Mouse (Mus musculus) ovary, adult 18-20 months (tissue): ENCODE measurements around the gene Gm49369.
"Not testable (repeated sequence)": the region's sequence is repeated elsewhere in the genome, so short reads cannot be mapped to it uniquely, and the experiment has no call there.

ENCODE experiments used
- DNase-seq: peaks from one replicate; pipeline ENCODE4 v3.0.0; 2022; ENCODE audit warnings: low spot score, mixed read lengths

Gm49369 gene

DNA sequence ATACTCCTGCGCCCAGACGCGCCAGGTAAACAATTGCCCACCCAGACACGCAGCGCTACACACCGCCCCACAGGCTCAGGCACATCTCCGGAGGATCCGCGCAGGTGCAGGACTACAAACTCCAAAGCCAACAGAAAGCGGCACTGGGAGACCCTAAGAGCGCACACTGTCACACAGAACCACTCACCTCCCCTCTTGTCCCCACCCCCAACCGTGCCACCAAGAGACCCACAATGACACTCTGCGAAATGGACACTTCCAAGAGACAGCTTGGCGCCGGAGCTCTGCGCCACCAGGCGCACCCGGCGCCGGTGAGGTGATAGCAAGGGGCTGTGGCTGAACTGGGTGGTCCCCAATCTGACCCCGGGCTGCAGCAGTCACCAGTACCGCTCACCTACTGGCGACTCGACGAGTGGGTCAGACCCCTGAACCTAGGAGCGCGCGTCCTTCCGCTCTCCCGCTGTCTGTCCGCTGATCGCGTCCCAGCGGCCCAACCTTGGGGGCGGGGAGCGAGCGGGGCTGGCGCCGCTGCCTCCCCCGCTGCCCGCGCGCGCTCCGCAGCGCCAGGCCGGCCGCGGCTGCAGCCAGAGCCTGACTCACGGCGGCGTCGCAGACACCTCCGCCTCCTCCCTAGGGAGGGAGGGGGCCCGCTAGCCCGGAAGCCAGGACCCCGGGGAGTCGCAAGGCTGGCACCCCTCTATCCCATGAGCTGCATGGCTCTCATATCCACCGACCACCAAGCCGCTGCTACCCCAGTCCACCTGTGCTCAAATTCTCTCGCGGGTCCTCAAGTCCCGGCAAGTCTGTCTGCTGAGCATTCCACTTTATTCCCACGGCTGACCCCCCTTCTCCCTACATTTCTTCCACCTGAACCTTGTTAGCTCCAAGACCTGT, 10.5 kb downstream of the Gm49369 start:
- DNase-seq, result no peak

DNA sequence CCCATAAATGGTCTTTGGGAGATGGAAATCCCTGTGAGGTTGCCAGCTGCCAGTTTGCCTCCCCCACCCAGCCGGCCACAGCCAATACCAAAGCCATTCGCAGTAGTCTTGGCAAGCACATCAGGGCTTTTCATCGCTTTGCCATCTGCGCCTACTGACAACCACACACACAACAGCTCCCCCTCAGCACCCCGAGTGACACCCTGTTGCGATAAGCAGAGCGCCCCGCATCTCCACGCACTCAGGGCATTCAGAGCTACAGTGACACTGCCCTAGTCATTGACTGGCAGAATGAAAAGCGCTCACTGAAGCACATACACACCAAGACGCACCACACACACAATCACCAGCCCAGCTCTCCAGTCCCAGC, 11.1 kb downstream of the Gm49369 start:
- DNase-seq, result no peak

DNA sequence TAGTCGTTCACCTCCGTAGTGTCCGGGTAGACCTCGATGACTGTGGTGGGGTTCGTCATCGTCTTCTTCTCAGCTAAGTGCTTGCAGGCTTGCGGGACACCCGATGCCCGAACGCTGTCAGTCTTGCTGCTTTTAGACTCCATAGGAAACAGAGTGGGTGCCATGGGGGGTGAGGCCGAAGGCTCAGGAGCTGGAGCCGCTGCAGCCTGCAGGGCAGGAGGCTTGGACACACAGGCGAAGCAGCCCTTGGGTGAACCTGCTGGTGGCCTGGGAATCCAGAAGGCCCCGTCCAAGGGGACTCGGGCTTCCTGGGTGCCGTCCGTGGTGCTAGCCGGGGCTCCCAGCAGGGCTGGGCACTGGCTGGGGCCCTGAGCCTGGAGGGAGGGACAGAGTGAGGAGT, 11.5 kb downstream of the Gm49369 start:
- DNase-seq, result no peak

- DNase-seq, result no peak
Measured at GRCm38 (mm10) chr7:142369820-142370219, 12.6 kb downstream of the Gm49369 start.

DNA sequence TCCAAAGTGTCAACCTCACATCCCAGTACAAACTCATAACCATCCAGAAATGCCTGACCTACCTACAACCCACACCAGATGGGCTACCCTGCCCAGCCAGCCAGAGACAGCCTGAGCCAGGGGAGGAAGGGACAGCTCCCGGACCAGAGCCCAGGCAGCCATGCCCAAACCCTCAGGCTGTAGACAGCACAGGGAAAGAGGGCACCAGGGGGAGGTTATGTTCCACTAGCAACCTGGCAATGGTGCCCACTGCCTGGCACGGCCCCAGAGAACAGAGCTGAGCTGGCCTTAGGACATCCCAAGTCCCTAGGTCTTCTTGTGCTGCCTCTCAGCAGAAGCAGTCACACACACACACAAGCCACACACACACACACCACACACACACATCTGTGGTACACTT, 13.6 kb downstream of the Gm49369 start:
- no peak for DNase-seq

GRCm38 (mm10) chr7:142363107-142363506, 19.4 kb downstream of the Gm49369 start:
- no peak for DNase-seq

- no peak for DNase-seq
Measured at GRCm38 (mm10) chr7:142360743-142361142, 21.7 kb downstream of the Gm49369 start.

DNA sequence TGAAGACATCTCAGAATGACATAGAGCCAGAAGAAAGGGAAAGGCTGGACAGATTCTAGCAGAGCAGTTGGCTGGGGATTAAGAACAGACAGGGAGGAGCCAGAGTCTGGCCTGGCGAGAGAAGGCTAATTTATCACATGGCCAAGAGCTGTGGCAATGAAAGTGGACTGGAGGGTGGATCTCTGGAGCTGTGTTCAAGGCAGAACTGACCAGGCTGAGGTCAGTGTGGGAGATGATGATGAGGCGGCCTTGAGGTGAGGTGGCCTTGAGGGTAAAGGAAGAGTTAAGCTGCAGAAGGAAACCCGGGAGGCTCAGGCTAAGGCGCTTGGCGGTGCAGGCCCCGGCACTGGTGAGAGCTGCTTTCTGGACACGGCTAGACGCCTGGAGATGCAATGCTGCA, 23.3 kb downstream of the Gm49369 start:
- no peak for DNase-seq

DNA sequence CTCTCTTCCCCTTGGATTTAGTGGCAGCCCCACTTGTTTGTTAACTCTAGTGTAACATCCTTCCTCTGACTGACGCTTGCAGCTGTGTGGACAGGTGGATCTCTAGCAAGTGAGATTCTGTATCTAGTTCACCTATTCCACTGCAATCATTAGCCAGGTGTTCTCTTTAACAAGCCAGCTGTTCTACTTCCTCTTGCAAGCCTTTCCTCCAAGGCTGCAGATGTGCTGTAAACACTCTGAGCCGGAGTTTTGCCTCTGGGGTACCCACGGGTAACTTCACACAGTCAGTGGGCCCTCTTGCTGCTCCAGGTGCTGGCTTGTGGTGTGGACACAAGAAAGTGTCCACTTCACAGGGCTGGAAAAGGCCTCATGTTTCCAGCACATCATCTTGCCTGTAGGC, 24.9 kb downstream of the Gm49369 start:
- DNase-seq, result no peak

DNA sequence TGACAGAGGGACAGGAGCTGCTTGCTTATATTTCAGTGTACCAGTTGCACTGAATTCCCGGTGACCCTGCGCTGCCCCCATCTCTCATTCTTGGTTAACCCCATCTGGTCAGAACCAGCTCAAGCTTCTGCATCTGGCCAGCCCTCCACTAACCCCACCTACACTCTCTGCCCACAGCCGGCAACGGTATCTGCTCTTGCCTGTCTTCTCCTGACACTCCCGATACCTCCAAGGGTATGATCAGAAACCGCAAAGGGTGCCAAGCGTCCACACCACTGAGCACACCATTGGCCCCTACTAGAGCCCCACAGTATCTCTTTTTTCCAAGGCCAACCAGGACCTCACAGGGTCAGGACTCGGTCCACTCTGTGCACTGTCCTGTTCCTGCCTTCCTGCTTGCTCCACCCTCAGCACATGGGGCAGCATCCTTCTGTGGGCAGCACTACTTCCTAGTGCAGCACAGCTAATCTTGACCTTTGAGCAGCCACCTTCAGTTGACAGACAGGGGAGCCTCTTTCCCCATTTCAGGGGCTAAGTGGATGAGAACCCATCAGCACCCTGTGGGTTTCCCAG, 27.7 kb downstream of the Gm49369 start:
- DNase-seq, result no peak

- no peak for DNase-seq
Measured at GRCm38 (mm10) chr7:142353854-142354253, 28.6 kb downstream of the Gm49369 start.

- no peak for DNase-seq
Measured at GRCm38 (mm10) chr7:142351569-142351968, 30.9 kb downstream of the Gm49369 start.

GRCm38 (mm10) chr7:142349308-142349961, 33.0 kb downstream of the Gm49369 start:
- no peak for DNase-seq

GRCm38 (mm10) chr7:142347542-142347941, 34.9 kb downstream of the Gm49369 start:
- no peak for DNase-seq

- no peak for DNase-seq
Measured at GRCm38 (mm10) chr7:142342247-142342640, 40.2 kb downstream of the Gm49369 start.

- DNase-seq, result no peak
Measured at GRCm38 (mm10) chr7:142341564-142342246, 40.8 kb downstream of the Gm49369 start.

- no peak for DNase-seq
Measured at GRCm38 (mm10) chr7:142340269-142340970, 42.0 kb downstream of the Gm49369 start.

- DNase-seq, result no peak
Measured at GRCm38 (mm10) chr7:142335151-142335550, 47.3 kb downstream of the Gm49369 start.

DNA sequence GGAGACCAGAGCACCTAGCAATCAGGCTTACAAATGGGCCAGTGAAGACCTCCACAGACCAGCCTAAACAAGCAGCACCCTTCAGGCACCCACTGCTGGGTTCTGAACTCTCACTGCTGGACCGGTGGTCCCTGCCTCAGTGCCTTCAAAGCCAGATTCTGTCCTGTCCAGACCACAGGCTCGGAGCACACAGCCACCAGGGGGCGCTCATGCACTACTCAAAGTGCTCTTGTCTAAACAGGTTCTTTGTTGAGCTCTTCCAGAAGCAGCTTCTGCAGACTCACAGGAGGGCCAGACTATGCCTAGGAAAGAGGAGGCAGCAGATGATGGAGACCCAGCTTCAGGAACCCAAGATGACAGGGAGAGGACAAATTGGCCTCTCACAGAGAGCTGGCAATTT, 48.2 kb downstream of the Gm49369 start:
- peak; percentile 49 for DNase-seq

- DNase-seq, result not testable (repeated sequence)
Measured at GRCm38 (mm10) chr7:142332741-142333140, 49.7 kb downstream of the Gm49369 start.

DNA sequence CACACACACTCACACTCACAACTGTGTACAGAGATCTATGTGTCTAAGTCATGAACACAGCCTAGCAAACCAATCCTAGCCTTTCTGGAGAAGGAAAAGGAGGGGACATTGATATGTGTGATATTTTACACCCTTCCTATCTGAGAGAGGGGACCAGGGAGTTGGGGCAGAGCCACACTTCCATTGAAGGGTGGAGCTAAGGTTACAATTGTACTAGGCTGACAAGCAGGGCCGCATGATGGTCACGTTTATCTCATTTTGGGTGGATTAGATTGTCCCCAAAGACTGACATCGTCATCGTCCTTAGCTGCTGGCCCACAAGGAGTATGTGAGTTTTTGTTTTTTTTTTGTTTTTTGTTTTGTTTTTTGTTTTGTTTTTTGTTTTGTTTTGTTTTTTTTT, 51.2 kb downstream of the Gm49369 start:
- DNase-seq, result no peak

GRCm38 (mm10) chr7:142330271-142330724, 52.2 kb downstream of the Gm49369 start:
- no peak for DNase-seq
